Mouse (Mus musculus): Measurements from ENCODE around the gene Klhl32. TPM values are rescaled to one million over a fixed set of nuclear protein-coding genes. Genes with fewer than 3 reads are reported as not detected.
"Not testable (repeated sequence)": the region's sequence is repeated elsewhere in the genome, so short reads cannot be mapped to it uniquely, and the experiment has no call there.

The Klhl32 gene
- under 1 TPM in 3 of 4 experiments, not detected in 1; 0.07 to 0.17 (median 0.11) TPM for total RNA-seq (2022)

- DNase-seq (ENCODE audit: low spot score in 2 of 2) = peak; percentile 7 to 8
Measured at GRCm38 (mm10) chr4:24850401-24851325, at the start of gene Klhl32. Gene Klhl32, minus strand, starts transcription at chr4:24851124.

DNA sequence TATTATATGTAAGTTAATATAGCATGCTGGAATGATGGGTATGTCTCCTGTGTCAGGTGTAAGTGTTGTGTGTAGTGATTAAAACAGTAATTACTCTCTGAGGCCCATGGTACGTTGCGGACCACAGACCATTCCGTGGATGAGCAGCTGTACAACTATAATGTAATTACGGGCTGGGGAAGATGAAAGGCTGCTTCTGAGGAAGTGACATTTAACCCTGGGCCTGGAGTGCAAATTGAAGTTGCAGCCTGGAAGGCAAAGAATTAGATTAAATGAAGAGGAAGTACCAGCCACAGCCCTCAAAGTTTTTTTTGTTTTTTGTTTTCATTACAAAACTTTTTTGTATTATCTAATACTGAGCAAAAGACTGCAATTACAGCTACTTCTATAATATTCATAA, 48.2 kb upstream of the Klhl32 start:
- no peak for DNase-seq (ENCODE audit: low spot score in 2 of 2)

DNA sequence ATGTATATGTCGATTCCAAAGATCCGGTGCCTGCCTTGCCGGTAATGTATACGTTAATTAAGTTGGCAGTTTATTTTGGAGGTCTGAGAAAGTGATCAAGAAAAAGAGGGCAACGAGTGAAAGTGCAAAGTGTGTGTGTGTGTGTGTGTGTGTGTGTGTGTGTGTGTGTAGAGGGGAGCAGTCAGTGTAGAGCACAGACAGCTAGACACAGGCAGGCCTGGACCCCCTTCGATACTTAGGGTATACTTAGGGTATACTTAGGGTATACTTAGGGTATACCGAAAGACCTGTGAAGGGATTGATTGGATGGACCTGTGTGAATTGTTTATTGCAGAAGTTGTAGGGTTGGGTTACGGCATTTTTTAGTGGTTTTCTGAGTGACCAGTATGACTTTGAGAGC, 47.7 kb upstream of the Klhl32 start:
- no peak for DNase-seq (ENCODE audit: low spot score in 2 of 2)

DNA sequence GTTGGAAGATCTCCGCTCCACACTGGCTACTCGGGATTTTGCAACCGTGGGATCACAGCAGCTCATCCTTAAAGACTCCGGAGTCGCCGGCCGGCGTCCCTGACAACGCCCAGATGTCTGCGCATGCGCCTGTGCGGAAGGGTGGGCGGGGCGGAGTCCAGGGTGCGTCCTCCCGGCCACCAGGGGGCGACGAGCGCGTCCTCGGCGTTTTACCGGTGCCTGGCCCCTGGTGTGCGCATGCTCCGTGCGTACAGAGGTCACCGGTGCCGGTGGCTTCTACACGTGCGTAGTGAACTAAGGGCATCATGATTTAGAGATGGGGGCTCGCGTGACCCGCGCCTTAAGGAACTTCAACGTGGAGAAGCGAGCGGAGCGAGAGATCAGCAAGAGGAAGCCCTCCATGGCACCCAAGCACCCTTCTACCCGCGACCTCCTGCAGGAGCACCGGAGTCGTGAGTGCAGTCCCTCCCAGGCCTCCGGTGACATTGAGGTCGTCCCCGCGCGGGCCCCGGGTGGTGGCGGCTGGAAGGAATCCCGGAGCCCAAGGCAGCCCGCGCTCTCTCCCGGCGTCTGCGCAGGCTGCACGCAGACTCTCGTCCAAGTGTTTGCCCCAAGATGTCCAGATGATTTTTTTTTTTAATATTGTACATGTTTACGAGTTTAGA, 47.1 kb upstream of the Klhl32 start, which contains the start of gene Ndufaf4:
TSS of gene Ndufaf4 (plus strand) at position 233 of the 665 bp plus-strand sequence.
- DNase-seq (ENCODE audit: low spot score in 2 of 2) = peak; percentile 94 to 96

GRCm38 (mm10) chr4:24897351-24897750, 46.4 kb upstream of the Klhl32 start:
- no peak for DNase-seq (ENCODE audit: low spot score in 2 of 2)

- no peak for DNase-seq (ENCODE audit: low spot score in 2 of 2)
Measured at GRCm38 (mm10) chr4:24896829-24897228, 45.9 kb upstream of the Klhl32 start.

DNA sequence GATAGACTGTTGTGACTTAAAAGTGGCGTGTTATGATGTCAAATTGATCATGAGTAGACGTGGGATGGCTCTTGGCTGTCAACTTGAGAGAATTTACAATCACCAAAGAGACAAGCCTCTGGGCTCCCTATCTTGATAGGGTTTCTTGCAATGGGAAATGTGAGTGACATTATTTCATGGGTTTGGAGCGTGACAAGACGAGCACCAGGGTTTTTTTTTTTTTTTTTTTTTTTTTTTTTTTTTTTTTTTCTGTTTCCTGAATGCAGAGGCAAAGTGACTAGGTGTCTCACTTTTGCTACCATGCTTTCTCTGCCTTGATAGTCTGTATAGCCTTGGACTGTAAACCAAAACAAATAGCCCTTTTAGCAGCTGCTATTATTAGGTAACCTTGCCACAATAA, 43.7 kb upstream of the Klhl32 start:
- no peak for DNase-seq (ENCODE audit: low spot score in 2 of 2)

DNA sequence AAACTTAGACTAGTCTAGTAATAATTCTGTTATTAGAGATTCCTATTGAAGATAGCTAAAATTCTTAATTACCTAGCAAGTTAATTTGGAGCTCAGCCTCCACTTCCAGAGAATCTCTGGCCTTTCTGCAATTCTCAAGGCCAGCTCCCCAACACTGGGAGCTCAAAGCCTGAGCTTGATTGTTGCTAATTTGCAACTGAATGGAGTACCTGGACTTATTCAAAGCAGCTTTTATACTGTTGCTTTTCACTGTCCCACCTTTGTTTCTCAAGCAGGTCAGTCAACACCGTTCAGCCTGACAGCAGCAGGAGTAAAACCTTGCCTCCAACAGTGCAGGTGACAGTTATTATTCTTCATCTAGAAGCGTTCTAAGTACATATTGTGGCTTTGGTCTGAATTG, 41.4 kb upstream of the Klhl32 start:
- DNase-seq (ENCODE audit: low spot score in 2 of 2) = not testable (repeated sequence)

DNA sequence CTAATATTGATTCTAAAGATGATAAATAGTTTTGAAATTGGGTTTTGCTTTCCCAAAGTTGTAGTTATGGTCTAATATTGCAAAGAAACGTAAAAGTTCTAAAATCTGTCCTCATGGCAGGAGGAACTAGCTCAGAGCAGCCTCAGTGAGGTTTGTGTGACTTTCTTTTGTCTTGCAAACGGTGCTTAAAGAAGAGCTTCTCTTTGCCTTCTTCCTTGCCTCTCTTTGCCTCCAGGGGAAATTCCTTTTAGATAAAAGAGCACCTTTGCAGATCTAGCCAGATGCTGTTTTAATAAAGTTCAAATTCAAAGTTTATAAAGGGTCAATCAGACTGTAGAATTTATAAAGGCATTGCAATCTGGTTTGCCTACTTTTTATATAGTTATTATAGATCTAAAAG, 38.5 kb upstream of the Klhl32 start:
- not testable (repeated sequence) for DNase-seq (ENCODE audit: low spot score in 2 of 2)

DNA sequence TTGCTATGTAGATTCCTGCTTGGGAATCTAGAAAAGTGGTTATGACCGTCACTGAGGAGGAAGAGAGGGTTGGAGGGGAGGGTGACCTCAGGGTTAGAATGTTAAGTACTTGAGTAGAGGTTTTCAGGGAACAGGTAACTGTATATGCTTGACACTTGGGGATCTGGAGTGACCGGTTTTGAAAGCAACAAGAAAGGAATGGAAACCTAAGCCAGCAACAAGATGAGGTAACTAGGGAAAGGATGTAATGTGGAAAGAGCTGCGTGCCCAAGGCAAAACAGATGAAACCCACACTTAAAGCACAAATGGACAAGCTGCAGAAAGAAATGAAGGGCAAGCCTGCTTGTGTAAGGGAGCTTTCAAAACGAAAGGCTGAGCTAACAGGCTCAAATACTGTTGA, 18.3 kb upstream of the Klhl32 start:
- no peak for DNase-seq (ENCODE audit: low spot score in 2 of 2)

DNA sequence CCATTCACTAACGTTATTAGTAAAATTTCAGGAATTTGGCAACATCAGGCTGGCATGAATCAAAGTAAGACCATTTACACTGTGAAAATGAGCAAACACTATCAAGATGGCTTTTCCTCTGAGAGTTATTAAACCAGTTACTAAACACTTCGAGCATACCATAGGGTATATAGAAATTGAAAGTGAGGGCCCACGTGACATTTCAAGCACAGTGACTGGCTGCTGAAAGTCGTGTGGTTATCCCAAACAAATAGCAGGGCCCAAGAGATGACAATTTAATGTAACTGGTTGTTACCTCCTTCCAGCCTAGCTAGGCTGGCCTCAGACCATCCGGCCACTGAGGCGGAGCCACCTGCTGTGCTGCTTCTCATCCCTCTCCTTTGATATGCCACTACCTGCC, 14.8 kb upstream of the Klhl32 start:
- DNase-seq (ENCODE audit: low spot score in 2 of 2) = no peak

- no peak for DNase-seq (ENCODE audit: low spot score in 2 of 2)
Measured at GRCm38 (mm10) chr4:24847406-24847805, 3.5 kb downstream of the Klhl32 start.

- DNase-seq (ENCODE audit: low spot score in 2 of 2) = no peak
Measured at GRCm38 (mm10) chr4:24845546-24845945, 5.4 kb downstream of the Klhl32 start.

DNA sequence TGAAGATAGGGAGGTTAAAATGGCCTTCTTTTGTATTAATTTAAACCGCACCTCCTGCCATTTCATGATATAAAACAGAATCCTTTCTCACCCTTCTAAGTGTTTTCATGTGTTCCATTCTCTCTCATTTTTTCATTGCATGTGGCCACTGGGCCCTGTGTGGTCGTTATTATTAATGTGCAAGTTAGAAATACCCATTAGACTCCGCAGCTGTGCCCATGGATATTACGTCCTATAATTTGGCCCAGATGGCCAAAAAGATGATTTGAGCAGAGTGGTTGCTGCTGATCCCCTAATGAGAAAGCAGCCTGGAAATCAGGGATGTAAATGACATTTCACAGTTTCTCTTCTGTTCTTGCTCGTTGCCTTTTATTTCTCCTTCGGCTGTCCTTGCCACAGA, 12.4 kb downstream of the Klhl32 start:
- no peak for DNase-seq (ENCODE audit: low spot score in 2 of 2)

GRCm38 (mm10) chr4:24835555-24835954, 15.4 kb downstream of the Klhl32 start:
- DNase-seq (ENCODE audit: low spot score in 2 of 2) = no peak

DNA sequence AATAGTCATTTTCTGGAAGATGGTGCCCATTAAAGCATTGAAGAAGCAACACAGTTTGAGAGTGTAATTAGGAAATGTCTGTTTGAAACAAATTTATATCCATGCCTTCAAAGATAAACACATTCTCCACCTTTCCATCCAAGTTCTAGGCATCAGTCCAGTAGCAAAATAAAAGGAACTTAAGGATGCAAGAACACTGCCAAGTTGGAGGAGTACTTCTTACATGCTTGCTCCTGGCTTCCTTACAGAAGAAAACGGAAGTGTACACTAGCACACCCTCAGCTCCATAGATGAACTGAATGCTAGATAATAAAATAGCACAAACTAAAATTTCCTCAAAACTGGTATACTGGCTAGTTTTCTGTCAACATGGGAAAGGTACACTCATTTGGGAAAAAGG, 42.6 kb downstream of the Klhl32 start:
- no peak for DNase-seq (ENCODE audit: low spot score in 2 of 2)

GRCm38 (mm10) chr4:24801881-24802280, 49.0 kb downstream of the Klhl32 start:
- DNase-seq (ENCODE audit: low spot score in 2 of 2) = no peak

GRCm38 (mm10) chr4:24801343-24801742, 49.6 kb downstream of the Klhl32 start:
- no peak for DNase-seq (ENCODE audit: low spot score in 2 of 2)

DNA sequence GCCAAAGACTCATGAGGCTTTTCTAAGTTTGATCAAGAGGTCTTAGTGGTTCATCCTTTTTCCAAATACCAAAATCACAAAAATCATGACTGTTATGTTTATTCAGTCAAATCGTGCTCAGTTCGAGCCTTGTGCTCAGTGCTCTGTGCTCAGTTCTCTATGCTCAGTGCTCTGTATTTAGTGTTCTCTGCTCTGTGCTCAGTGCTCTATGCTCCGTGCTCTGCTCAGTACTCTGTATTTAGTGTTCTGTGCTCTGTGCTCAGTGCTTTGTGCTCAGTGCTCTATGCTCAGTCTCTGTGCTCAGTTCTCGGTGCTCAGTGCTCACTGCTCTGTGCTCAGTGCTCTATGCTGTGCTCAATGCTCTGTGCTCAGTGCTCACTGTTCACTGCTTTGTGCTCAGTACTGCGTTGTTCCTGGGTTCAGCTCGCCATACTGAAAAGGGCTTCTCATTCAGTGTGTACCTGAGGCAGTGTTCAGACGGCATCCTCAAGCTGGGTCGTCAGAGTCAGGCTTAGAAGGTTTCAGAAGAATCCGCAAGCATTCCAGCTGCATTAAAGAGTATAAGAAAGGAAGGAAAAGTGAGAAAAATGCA, 50.5 kb downstream of the Klhl32 start:
- no peak for DNase-seq (ENCODE audit: low spot score in 2 of 2)

DNA sequence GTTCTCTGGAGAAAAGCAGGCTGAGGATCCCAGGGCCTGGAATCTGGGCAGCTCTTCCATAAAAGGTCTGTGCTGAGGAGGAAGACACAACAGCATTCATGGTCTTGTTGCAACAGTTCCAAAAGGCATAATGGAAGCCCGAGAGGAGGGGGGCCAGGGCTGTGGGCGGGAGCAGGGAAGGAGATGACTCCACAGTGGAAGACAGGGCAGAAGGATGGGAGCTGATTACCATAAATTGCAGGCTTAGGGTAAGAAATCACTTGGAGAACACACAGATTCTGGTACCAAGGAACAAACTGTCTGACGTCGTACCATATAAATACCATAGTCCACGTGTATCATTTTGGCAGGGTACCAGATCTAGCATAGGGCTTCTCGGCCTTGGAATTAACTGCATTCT, 51.9 kb downstream of the Klhl32 start:
- DNase-seq (ENCODE audit: low spot score in 2 of 2) = no peak

DNA sequence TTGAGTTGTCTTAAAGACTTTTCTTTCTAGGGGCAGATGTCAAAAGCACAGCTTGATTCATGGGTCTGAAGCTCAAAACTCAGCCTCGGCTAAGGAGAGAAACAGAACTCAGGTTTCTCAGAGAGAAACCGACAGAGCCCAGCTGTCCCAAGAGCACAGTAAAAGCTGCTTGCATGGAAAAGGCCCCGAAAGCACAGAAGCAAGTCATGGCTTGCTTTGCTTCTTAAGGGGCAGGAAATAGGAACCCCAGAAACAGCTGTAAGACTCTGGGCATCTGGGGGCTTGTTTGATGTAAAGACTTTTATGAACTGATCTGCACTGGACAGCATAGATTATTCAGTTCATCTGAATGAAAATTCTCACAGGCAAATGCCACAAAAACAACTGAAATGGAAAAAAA, 53.1 kb downstream of the Klhl32 start:
- no peak for DNase-seq (ENCODE audit: low spot score in 2 of 2)

DNA sequence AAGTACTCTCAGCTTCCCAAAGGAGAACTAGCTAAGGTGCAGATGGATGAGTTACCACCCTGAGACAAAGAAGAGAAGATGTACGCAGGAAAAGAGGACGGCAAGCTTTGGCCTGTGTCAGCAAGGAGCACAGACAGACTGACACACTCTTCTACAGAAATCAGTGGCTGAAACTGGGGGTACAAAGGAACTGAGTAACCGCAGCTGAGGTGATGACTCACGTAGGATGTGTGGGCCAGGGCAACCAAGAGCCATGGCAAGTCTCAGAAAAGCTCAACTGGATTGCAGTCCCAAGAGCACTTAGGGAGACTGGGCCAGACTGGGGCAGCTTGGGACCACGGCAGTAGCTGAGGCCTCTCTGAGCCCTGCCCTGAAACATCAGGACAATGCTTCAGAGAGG, 53.6 kb downstream of the Klhl32 start:
- DNase-seq (ENCODE audit: low spot score in 2 of 2) = no peak

Measured in gastrocnemius, adult 8-10 months (tissue).